Mouse (Mus musculus) T-helper 2 cell (primary cell): Measurements from ENCODE around the gene Ankef1.

ENCODE experiments used
- in situ Hi-C: fragments of 300-600 bp; cut with MboI, MseI; formaldehyde crosslinking; loops from one replicate; pipeline ENCODE4 v1.15.1; 2025; ENCODE audit warnings: high pct_unique_total_duplicates

The Ankef1 gene

DNA sequence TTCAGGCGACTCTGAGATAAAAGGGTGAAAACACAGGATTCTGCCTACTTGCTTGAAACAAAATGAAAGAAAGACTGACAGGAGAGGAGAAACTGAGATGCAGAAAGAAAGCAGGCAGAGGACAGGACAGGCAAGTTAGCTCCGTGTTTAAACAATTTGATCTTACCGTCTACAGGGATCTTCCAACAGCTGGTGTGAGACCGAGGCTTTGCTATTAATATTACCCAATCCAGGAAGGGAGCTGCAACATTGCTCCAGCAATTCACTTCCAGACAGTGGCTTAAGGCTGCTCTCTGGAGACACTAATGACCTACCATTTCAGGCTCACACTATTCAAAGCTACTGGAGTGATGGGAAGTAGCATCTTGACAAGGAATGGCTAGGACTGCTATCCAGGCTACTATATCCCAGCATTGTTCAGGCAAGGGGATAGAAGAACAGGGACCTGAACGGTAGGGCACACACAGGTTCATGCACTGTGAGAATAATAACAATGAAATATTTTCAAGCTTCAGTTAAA, 99.0 kb downstream of the Ankef1 start:
- in situ Hi-C loops: no loop called here

GRCm38 (mm10) chr2:136601206-136601605, 99.5 kb downstream of the Ankef1 start:
- in situ Hi-C loops: no loop called here
